Mouse (Mus musculus) limb, embryonic 15.5 days (tissue): ENCODE measurements around the gene Rap2b. TPM values are rescaled to one million over a fixed set of nuclear protein-coding genes. Genes with fewer than 3 reads are reported as not detected.
A peak's percentile ranks its signal among the peaks of the same experiment; 100 is the strongest.

ENCODE experiments used
- ATAC-seq: fragments of 200-750 bp; cut with Nextera tagmentation; 2 replicates; pipeline ENCODE4 v1.8.0; 2017; ENCODE audit warnings: low read depth, moderate TSS enrichment; ENCODE audit not compliant: insufficient number of reproducible peaks, low FRiP score, low TSS enrichment
- H3K27ac ChIP-seq: fragments of 300-500 bp; sonication (generic); 2 replicates; pipeline ENCODE4 v1.5.1; 2015; ENCODE audit warnings: moderate library complexity, mild to moderate bottlenecking, inconsistent platforms
- H3K27me3 ChIP-seq: fragments of 300-500 bp; sonication (generic); 2 replicates; pipeline ENCODE4 v1.6.1; 2015; ENCODE audit warnings: inconsistent platforms
- H3K36me3 ChIP-seq: fragments of 300-500 bp; sonication (generic); 2 replicates; pipeline ENCODE4 v1.6.1; 2015; ENCODE audit warnings: inconsistent platforms
- H3K4me1 ChIP-seq: fragments of 300-500 bp; sonication (generic); 2 replicates; pipeline ENCODE4 v1.6.1; 2015; ENCODE audit warnings: inconsistent platforms
- H3K4me2 ChIP-seq: fragments of 300-500 bp; sonication (generic); 2 replicates; pipeline ENCODE4 v1.6.1; 2015; ENCODE audit warnings: mild to moderate bottlenecking, inconsistent platforms
- H3K4me3 ChIP-seq: fragments of 300-500 bp; sonication (generic); 2 replicates; pipeline ENCODE4 v1.5.1; 2015; ENCODE audit warnings: mild to moderate bottlenecking, inconsistent platforms
- H3K9ac ChIP-seq: fragments of 300-500 bp; sonication (generic); 2 replicates; pipeline ENCODE4 v1.6.1; 2015; ENCODE audit warnings: inconsistent platforms
- H3K9me3 ChIP-seq: fragments of 300-500 bp; sonication (generic); 2 replicates; pipeline ENCODE4 v1.6.1; 2016; ENCODE audit warnings: inconsistent platforms
- WGBS: fragments of 180-500 bp; shearing (Covaris S2); methylation state at CpG from one replicate; pipeline ENCODE4 v1.1.7; 2015; 5-methylcytosine and 5-hydroxymethylcytosine counted together
- polyA plus RNA-seq: library from polyadenylated mRNA; unstranded; fragments of >200 nt; fragmentation: Nextera tagmentation; extraction: Ambion mirVana; gene quantifications from 2 replicates; pipeline ENCODE4 v1.2.1, GENCODE M21; 2015

The Rap2b gene
- polyA plus RNA-seq: 11.6 and 13.7 TPM in 2 replicates

DNA sequence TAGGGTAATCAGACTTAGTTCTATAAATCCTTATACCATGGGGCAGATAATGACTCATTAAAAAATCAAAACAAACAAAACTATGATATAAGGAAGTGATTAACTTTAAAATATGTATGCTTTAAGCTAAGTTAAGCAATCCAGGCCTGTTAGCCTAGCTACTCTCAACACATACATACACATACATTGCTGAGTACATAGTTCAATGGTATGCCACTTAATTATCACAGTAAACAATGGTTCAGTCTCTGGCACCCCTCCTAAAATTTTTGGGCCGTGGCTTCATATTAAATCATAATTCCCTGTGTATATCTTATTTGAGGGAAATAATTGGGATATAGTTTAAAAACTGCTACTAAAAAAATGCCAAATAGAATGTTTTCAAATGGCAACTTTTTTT, at the start of gene Rap2b:
Gene Rap2b (plus strand): TSS at position 301 of the 400 bp plus-strand sequence.
- Histone ChIP-seq H3K27me3 (no peaks in the 10 kb centered on the region), H3K27ac (no peak within 1 kb of the TSS), H3K4me2 (no peak within 1 kb of the TSS), H3K36me3 (no peaks in the 10 kb centered on the region), H3K9me3 (no peaks in the 10 kb centered on the region), H3K4me1 (peaks cover 15% of the 10 kb centered on the region), H3K9ac (no peak within 1 kb of the TSS), H3K4me3 (peak within 1 kb of the TSS; percentile 90; the same call in 1 of the 2 replicates)
- no peak for ATAC-seq
- 77% methylated on average over 1 of the region's 1 CpGs for WGBS

- Histone ChIP-seq H3K4me2 (no peak overlapping the region), H3K4me1 (peaks cover 4% of the 10 kb centered on the region; the same call in 1 of the 2 replicates), H3K9me3 (no peaks in the 10 kb centered on the region), H3K36me3 (no peaks in the 10 kb centered on the region), H3K4me3 (no peak overlapping the region), H3K27me3 (no peaks in the 10 kb centered on the region), H3K9ac (no peak overlapping the region), H3K27ac (no peak overlapping the region)
- no peak for ATAC-seq
- WGBS: 68% methylated on average over 2 of the region's 2 CpGs
Measured at GRCm38 (mm10) chr3:61315002-61315401, 46.4 kb upstream of the Rap2b start.

DNA sequence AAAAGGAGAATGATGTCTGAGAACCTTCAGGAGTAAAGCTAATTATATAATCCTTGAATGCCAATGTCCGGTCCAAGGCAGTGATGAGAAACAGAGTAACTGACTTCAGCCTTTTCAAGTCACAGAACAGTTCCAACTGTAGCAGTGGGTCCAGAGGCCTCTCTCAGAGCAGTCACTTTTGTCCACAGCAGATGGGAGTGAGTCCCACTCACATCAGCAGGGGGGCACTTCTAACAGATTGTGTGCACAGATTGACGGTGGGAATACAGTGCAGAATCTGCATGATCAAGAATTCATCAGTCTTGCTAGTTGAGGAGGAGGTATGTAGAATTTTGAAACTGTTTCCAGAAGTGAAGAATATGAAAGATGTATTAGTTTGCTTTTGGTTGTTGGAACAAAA, 41.4 kb upstream of the Rap2b start:
- no peaks in the 10 kb centered on the region for H3K9me3 ChIP-seq
- 86% methylated on average over 2 of the region's 2 CpGs for WGBS
- H3K4me1 ChIP-seq: peaks cover 4% of the 10 kb centered on the region; the same call in 1 of the 2 replicates
- H3K4me2 ChIP-seq: no peak overlapping the region
- H3K27ac ChIP-seq: no peak overlapping the region
- no peaks in the 10 kb centered on the region for H3K27me3 ChIP-seq
- H3K4me3 ChIP-seq: no peak overlapping the region
- no peaks in the 10 kb centered on the region for H3K36me3 ChIP-seq
- ATAC-seq: no peak
- no peak overlapping the region for H3K9ac ChIP-seq

DNA sequence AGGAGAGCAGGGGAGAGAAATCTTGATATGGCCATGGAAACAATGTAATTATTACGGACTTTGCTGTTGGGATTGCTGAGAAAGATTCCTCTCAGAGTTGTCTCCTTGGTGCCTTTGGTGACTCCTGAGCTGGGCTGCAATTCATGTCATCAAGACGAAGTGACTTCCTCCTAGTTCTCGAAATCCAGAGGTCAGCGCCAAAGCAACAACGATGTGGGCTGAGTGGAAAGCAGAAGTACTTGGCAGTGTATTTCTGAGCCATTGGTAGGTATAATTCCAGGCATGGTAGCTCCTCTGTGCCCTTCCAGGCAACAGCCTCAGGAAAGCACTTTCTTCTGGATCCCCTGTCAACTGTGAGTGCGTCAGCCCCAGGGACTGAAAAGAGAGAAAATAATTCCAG, 39.8 kb upstream of the Rap2b start:
- Histone ChIP-seq H3K9ac (no peak overlapping the region), H3K4me3 (no peak overlapping the region), H3K27ac (no peak overlapping the region), H3K9me3 (no peaks in the 10 kb centered on the region), H3K27me3 (no peaks in the 10 kb centered on the region), H3K4me1 (no peaks in the 10 kb centered on the region), H3K36me3 (no peaks in the 10 kb centered on the region), H3K4me2 (no peak overlapping the region)
- ATAC-seq: no peak
- WGBS: 81% methylated on average over 6 of the region's 6 CpGs

- Histone ChIP-seq H3K9ac (no peak overlapping the region), H3K9me3 (no peaks in the 10 kb centered on the region), H3K36me3 (no peaks in the 10 kb centered on the region), H3K4me2 (no peak overlapping the region), H3K27me3 (no peaks in the 10 kb centered on the region), H3K27ac (no peak overlapping the region), H3K4me3 (no peak overlapping the region), H3K4me1 (no peaks in the 10 kb centered on the region)
- ATAC-seq: no peak
- 35% methylated on average over 2 of the region's 2 CpGs for WGBS
Measured at GRCm38 (mm10) chr3:61336205-61336604, 25.2 kb upstream of the Rap2b start.

DNA sequence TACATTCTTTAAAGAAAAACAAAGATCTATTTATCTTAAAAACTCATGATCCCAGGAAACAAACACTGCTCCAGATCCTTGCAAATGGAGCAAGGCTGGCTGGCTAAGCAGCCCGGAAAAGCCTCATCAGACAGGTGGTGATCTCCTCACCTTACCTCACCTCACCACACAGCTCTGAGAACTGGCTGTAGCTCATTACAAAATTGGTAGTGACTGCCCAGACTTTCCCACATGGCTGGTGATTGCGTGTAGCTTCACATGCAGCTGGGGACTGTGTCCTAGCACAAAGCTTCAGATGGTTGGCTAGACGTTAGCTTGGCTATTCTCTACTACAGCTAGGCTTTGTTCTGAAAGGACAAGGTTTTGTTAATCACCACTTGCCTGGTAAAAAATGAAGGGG, 24.2 kb upstream of the Rap2b start:
- 72% methylated on average over 3 of the region's 3 CpGs for WGBS
- no peaks in the 10 kb centered on the region for H3K9me3 ChIP-seq
- H3K4me2 ChIP-seq: no peak overlapping the region
- no peak overlapping the region for H3K4me3 ChIP-seq
- no peak overlapping the region for H3K27ac ChIP-seq
- H3K27me3 ChIP-seq: no peaks in the 10 kb centered on the region
- ATAC-seq: no peak
- no peaks in the 10 kb centered on the region for H3K4me1 ChIP-seq
- no peaks in the 10 kb centered on the region for H3K36me3 ChIP-seq
- no peak overlapping the region for H3K9ac ChIP-seq

DNA sequence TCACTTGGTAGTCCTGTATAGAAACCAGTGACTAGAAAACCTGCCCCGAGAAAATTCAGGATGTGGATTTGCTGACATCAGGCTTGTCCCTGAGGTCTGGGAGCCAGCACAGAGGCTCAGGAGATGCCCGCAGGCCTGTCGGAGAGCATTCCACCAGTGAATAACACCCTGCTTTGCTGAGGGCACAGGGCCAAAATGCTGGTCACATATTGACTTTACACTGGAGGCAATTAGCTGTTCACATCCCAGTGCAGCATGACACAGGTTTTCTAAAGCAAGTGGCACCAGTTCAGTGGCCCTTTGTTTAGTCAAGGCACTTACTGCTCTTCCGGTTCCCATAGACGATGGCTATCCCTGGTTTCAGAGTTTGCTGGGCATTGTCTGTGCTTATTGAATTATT, 21.1 kb upstream of the Rap2b start:
- Histone ChIP-seq H3K9me3 (no peaks in the 10 kb centered on the region), H3K4me3 (no peak overlapping the region), H3K27ac (no peak overlapping the region), H3K9ac (no peak overlapping the region), H3K4me2 (no peak overlapping the region), H3K36me3 (no peaks in the 10 kb centered on the region), H3K27me3 (no peaks in the 10 kb centered on the region), H3K4me1 (no peaks in the 10 kb centered on the region)
- no peak for ATAC-seq
- 73% methylated on average over 5 of the region's 5 CpGs for WGBS

DNA sequence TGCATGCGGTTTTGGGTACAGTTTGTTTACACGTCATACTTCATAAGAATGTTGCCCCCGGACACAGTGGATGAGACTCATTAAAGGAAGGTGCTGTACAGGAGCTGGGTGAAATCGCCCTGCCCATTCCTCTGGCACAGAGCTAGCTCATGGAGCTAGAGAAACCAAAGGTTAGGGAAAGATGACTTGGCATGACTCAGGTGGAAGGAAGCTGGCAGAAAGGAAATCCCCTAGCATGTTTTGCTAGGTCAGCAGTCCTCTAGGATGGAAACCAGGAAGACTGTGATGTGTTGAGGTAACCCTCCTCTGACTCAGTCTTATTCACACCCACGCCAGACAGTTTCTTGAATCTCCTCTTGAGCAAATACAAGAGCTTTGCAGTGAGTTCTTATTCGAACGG, 17.4 kb upstream of the Rap2b start:
- H3K9ac ChIP-seq: no peak overlapping the region
- no peak overlapping the region for H3K27ac ChIP-seq
- WGBS: 78% methylated on average over 7 of the region's 7 CpGs
- H3K9me3 ChIP-seq: no peaks in the 10 kb centered on the region
- no peak overlapping the region for H3K4me3 ChIP-seq
- H3K4me1 ChIP-seq: no peaks in the 10 kb centered on the region
- H3K4me2 ChIP-seq: no peak overlapping the region
- no peaks in the 10 kb centered on the region for H3K27me3 ChIP-seq
- no peaks in the 10 kb centered on the region for H3K36me3 ChIP-seq
- ATAC-seq: no peak

DNA sequence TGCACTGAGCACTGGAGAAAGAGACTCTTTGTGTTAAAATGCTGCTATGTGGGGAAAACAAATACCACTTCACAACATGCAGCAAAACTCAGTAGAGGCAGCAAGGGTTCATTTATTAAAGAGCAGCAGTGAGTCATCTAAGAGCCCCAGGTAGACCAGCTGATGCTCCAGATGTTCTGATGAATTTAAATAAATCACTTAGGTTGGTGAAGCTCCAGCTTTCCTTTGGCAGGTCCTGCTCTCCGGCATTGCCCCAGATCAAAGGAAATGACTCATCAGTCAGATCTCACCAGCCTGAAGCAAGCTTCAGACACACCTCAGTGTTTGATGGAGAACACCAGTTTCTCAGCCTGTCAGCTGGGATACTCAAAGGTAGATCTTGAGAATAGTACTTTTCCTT, 15.8 kb upstream of the Rap2b start:
- Histone ChIP-seq H3K4me3 (no peak overlapping the region), H3K4me1 (no peaks in the 10 kb centered on the region), H3K4me2 (no peak overlapping the region), H3K27ac (no peak overlapping the region), H3K9ac (no peak overlapping the region), H3K9me3 (no peaks in the 10 kb centered on the region), H3K27me3 (no peaks in the 10 kb centered on the region), H3K36me3 (no peaks in the 10 kb centered on the region)
- no peak for ATAC-seq
- 25% methylated on average over 1 of the region's 1 CpGs for WGBS

- Histone ChIP-seq H3K27ac (no peak overlapping the region), H3K4me3 (no peak overlapping the region), H3K36me3 (no peaks in the 10 kb centered on the region), H3K9me3 (no peaks in the 10 kb centered on the region), H3K4me1 (no peaks in the 10 kb centered on the region), H3K9ac (no peak overlapping the region), H3K4me2 (no peak overlapping the region), H3K27me3 (no peaks in the 10 kb centered on the region)
- ATAC-seq: no peak
- WGBS: 77% methylated on average over 4 of the region's 4 CpGs
Measured at GRCm38 (mm10) chr3:61348036-61348614, 13.3 kb upstream of the Rap2b start.

DNA sequence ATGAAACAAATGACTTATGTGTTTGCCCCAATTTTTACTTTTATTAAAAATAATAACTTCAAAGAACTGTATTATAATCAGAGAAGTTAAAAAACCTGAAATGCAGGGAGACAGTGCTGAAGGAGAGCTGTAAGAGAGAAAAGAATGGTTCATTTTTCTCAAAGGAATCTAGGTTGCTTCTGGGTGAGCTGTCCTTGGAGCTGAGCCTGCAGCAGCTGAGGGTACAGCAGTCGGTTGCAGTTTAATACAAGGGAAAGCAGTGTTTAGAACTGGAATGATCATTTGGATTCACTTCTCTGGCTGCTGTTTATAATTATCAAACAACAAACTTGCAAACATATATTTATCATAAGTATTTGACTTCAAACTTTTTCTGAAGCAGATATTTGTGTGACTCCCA, 12.0 kb upstream of the Rap2b start:
- no peaks in the 10 kb centered on the region for H3K4me1 ChIP-seq
- no peak overlapping the region for H3K4me3 ChIP-seq
- no peak overlapping the region for H3K4me2 ChIP-seq
- no peaks in the 10 kb centered on the region for H3K9me3 ChIP-seq
- 43% methylated on average over 1 of the region's 1 CpGs for WGBS
- H3K36me3 ChIP-seq: no peaks in the 10 kb centered on the region
- no peak overlapping the region for H3K9ac ChIP-seq
- H3K27me3 ChIP-seq: no peaks in the 10 kb centered on the region
- ATAC-seq: no peak
- no peak overlapping the region for H3K27ac ChIP-seq

GRCm38 (mm10) chr3:61355464-61355863, 6.0 kb upstream of the Rap2b start:
- H3K9ac ChIP-seq: no peak overlapping the region
- H3K27me3 ChIP-seq: no peaks in the 10 kb centered on the region
- no peak overlapping the region for H3K27ac ChIP-seq
- 59% methylated on average over 1 of the region's 1 CpGs for WGBS
- H3K4me3 ChIP-seq: no peak overlapping the region
- no peak overlapping the region for H3K4me2 ChIP-seq
- no peak for ATAC-seq
- no peaks in the 10 kb centered on the region for H3K9me3 ChIP-seq
- H3K36me3 ChIP-seq: no peaks in the 10 kb centered on the region
- H3K4me1 ChIP-seq: no peaks in the 10 kb centered on the region

GRCm38 (mm10) chr3:61358107-61358506, 3.3 kb upstream of the Rap2b start:
- Histone ChIP-seq H3K4me2 (no peak overlapping the region), H3K4me3 (no peak overlapping the region), H3K27ac (no peak overlapping the region), H3K36me3 (no peaks in the 10 kb centered on the region), H3K9ac (no peak overlapping the region), H3K9me3 (no peaks in the 10 kb centered on the region), H3K27me3 (no peaks in the 10 kb centered on the region), H3K4me1 (peaks cover 9% of the 10 kb centered on the region)
- no peak for ATAC-seq
- 61% methylated on average over 6 of the region's 6 CpGs for WGBS
